Mouse (Mus musculus) MEL (cell line): ENCODE data around the gene Ly6g6c.

Experiments
- CTCF ChIP-seq, 3 experiments: IDR thresholded peaks in 2 of 3; conservative IDR thresholded peaks in 1 of 3; 2 replicates each; pipeline ENCODE4 v1.5.1; 2011 to 2012; ENCODE audit warnings: low read length in 3 of 3, low read depth in 2 of 3, mild to moderate bottlenecking in 2 of 3, improper control_type of control experiment in 1 of 3, inconsistent platforms in 1 of 3, mixed read lengths in 1 of 3, moderate library complexity in 1 of 3; ENCODE audit not compliant: control insufficient read depth in 1 of 3, insufficient read depth in 1 of 3, poor library complexity in 1 of 3, severe bottlenecking in 1 of 3
- GATA1 ChIP-seq: IDR thresholded peaks from 2 replicates; pipeline ENCODE4 v1.6.1; 2011; ENCODE audit warnings: low read depth, low read length, improper control_type of control experiment
- HCFC1 ChIP-seq: IDR thresholded peaks from 2 replicates; pipeline ENCODE4 v1.6.1; 2012; ENCODE audit warnings: low read depth, mild to moderate bottlenecking, inconsistent platforms, low read length, improper control_type of control experiment, moderate library complexity
- JUND ChIP-seq: IDR thresholded peaks from 2 replicates; pipeline ENCODE4 v1.6.1; 2011; ENCODE audit warnings: low read depth, mild to moderate bottlenecking, improper control_type of control experiment, low read length
- MAX ChIP-seq: IDR thresholded peaks from 2 replicates; pipeline ENCODE4 v1.6.1; 2011; ENCODE audit warnings: low read length, improper control_type of control experiment
- POLR2A ChIP-seq, 2 experiments: IDR thresholded peaks; 2 replicates each; pipeline ENCODE4 v1.6.1; 2011 to 2012; ENCODE audit warnings: low read length in 2 of 2, mild to moderate bottlenecking in 2 of 2, control low read depth in 1 of 2, improper control_type of control experiment in 1 of 2, low read depth in 1 of 2, moderate library complexity in 1 of 2; ENCODE audit not compliant: control insufficient read depth in 1 of 2, insufficient read depth in 1 of 2, poor library complexity in 1 of 2
- SMC3 ChIP-seq: IDR thresholded peaks from 2 replicates; pipeline ENCODE4 v1.6.1; 2011; ENCODE audit warnings: low read depth, low read length, improper control_type of control experiment
- TCF12 ChIP-seq: IDR thresholded peaks from 2 replicates; pipeline ENCODE4 v1.6.1; 2014; ENCODE audit warnings: low read depth, mild to moderate bottlenecking, inconsistent platforms, low read length, improper control_type of control experiment, moderate library complexity
- USF2 ChIP-seq, 2 experiments: IDR thresholded peaks; 2 replicates each; pipeline ENCODE4 v1.6.1; 2011 to 2012; ENCODE audit warnings: improper control_type of control experiment in 2 of 2, low read length in 2 of 2, borderline replicate concordance in 1 of 2, inconsistent platforms in 1 of 2, low read depth in 1 of 2, mild to moderate bottlenecking in 1 of 2; ENCODE audit not compliant: insufficient read depth in 1 of 2
- ZKSCAN1 ChIP-seq: IDR thresholded peaks from 2 replicates; pipeline ENCODE4 v1.6.1; 2012; ENCODE audit warnings: low read depth, mild to moderate bottlenecking, inconsistent platforms, low read length, improper control_type of control experiment, moderate library complexity

GRCm38 (mm10) chr17:35074097-35074496 is 8.9 kb downstream of the Ly6g6c start:
- TF ChIP-seq POLR2A (IDR thresholded peaks at IDR 0.05; ENCODE audit: control insufficient read depth in 1 of 2, insufficient read depth in 1 of 2, low read depth in 1 of 2, low read length in 2 of 2, poor library complexity in 1 of 2): no peak
- no peak for TF ChIP-seq USF2 (IDR thresholded peaks at IDR 0.05; ENCODE audit: borderline replicate concordance in 1 of 2, insufficient read depth in 1 of 2, low read depth in 1 of 2, low read length in 2 of 2)
- no peak for TF ChIP-seq MAX
- no peak for TF ChIP-seq JUND
- no peak for TF ChIP-seq SMC3
- no peak for TF ChIP-seq HCFC1
- TF ChIP-seq CTCF (IDR thresholded peaks at IDR 0.05 in 2 of 3, conservative IDR thresholded peaks at IDR 0.05 in 1 of 3; ENCODE audit: control insufficient read depth in 1 of 3, insufficient read depth in 1 of 3, low read depth in 2 of 3, low read length in 3 of 3, poor library complexity in 1 of 3, severe bottlenecking in 1 of 3): no peak
- TF ChIP-seq GATA1: no peak
- TF ChIP-seq ZKSCAN1: no peak
- TF ChIP-seq TCF12: no peak
